Mouse (Mus musculus) CH12.LX (cell line): ENCODE results near the gene Mgp. TPM values are rescaled to one million over a fixed set of nuclear protein-coding genes. Genes with fewer than 3 reads are reported as not detected.

Experiments used
- polyA plus RNA-seq: library from polyadenylated mRNA; unstranded; fragments of >175 nt; gene quantifications from 2 replicates; pipeline ENCODE4 v1.2.1, GENCODE M21; 2012; ENCODE audit warnings: low read depth; ENCODE audit not compliant: insufficient read length
- total RNA-seq, 2 experiments: library from RNA; depleted of rRNA; stranded (reverse); fragments of 300-350 nt in 1 of 2; fragments of >200 nt in 1 of 2; gene quantifications; 2 replicates each; pipeline ENCODE4 v1.2.3; 2012 to 2014

Gene Mgp
- total and polyA plus RNA-seq, 3 experiments, result not detected

Other genes with a start within 250 kb of the Mgp start
- not detected in 2 replicates for gene Plbd1, start 213.9 kb downstream of the Mgp start, total RNA-seq (2012; rRNA removed)
- gene Plbd1, start 213.9 kb downstream of the Mgp start, total RNA-seq (2014; rRNA removed), result not detected in 2 replicates
- gene Plbd1, start 213.9 kb downstream of the Mgp start, polyA plus RNA-seq, result not detected in 2 replicates
- 0.08 and 0.13 TPM in 2 replicates for gene Gucy2c, start 94.1 kb downstream of the Mgp start, total RNA-seq (2012; rRNA removed)
- gene Gucy2c, start 94.1 kb downstream of the Mgp start, total RNA-seq (2014; rRNA removed), result 0.08 TPM in 1 of 2 replicates, not detected in the other
- 0.08 and 0.10 TPM in 2 replicates for gene Gucy2c, start 94.1 kb downstream of the Mgp start, polyA plus RNA-seq
- 78.2 and 135 TPM in 2 replicates for gene Hist4h4, start 71.4 kb downstream of the Mgp start, total RNA-seq (2012; rRNA removed)
- 2.7 and 3.6 TPM in 2 replicates for gene Hist4h4, start 71.4 kb downstream of the Mgp start, total RNA-seq (2014; rRNA removed)
- gene Hist4h4, start 71.4 kb downstream of the Mgp start, polyA plus RNA-seq, result 0.16 TPM in 2 replicates
- 196 and 217 TPM in 2 replicates for gene H2afj, start 67.6 kb downstream of the Mgp start, total RNA-seq (2012; rRNA removed)
- gene H2afj, start 67.6 kb downstream of the Mgp start, total RNA-seq (2014; rRNA removed), result 124 and 125 TPM in 2 replicates
- gene H2afj, start 67.6 kb downstream of the Mgp start, polyA plus RNA-seq, result 158 and 184 TPM in 2 replicates
- gene BC049715, start 48.2 kb downstream of the Mgp start, total RNA-seq (2012; rRNA removed), result 9.9 and 10.7 TPM in 2 replicates
- 8.8 and 10.1 TPM in 2 replicates for gene BC049715, start 48.2 kb downstream of the Mgp start, total RNA-seq (2014; rRNA removed)
- 13.1 and 13.5 TPM in 2 replicates for gene BC049715, start 48.2 kb downstream of the Mgp start, polyA plus RNA-seq
- gene Wbp11, start 47.6 kb downstream of the Mgp start, total RNA-seq (2012; rRNA removed), result 49.1 and 51.3 TPM in 2 replicates
- 27.7 and 29.5 TPM in 2 replicates for gene Wbp11, start 47.6 kb downstream of the Mgp start, total RNA-seq (2014; rRNA removed)
- 189 and 212 TPM in 2 replicates for gene Wbp11, start 47.6 kb downstream of the Mgp start, polyA plus RNA-seq
- 5.5 and 6.1 TPM in 2 replicates for gene Smco3, start 40.4 kb downstream of the Mgp start, total RNA-seq (2012; rRNA removed)
- gene Smco3, start 40.4 kb downstream of the Mgp start, total RNA-seq (2014; rRNA removed), result 12.9 and 13.7 TPM in 2 replicates
- gene Smco3, start 40.4 kb downstream of the Mgp start, polyA plus RNA-seq, result 0.90 and 1.2 TPM in 2 replicates
- gene Art4, start 18.1 kb downstream of the Mgp start, total RNA-seq (2012; rRNA removed), result 0.34 and 0.71 TPM in 2 replicates
- 0.48 and 0.59 TPM in 2 replicates for gene Art4, start 18.1 kb downstream of the Mgp start, total RNA-seq (2014; rRNA removed)
- 0.93 and 1.0 TPM in 2 replicates for gene Art4, start 18.1 kb downstream of the Mgp start, polyA plus RNA-seq
- 0.55 and 0.63 TPM in 2 replicates for gene Erp27, start 46.4 kb upstream of the Mgp start, total RNA-seq (2012; rRNA removed)
- 0.43 TPM in 1 of 2 replicates, not detected in the other for gene Erp27, start 46.4 kb upstream of the Mgp start, total RNA-seq (2014; rRNA removed)
- gene Erp27, start 46.4 kb upstream of the Mgp start, polyA plus RNA-seq, result 1.8 and 1.9 TPM in 2 replicates
- 0.04 TPM in 2 replicates for gene Pde6h, start 48.0 kb upstream of the Mgp start, total RNA-seq (2012; rRNA removed)
- 0.08 TPM in 1 of 2 replicates, not detected in the other for gene Pde6h, start 48.0 kb upstream of the Mgp start, total RNA-seq (2014; rRNA removed)
- 0.04 and 0.30 TPM in 2 replicates for gene Pde6h, start 48.0 kb upstream of the Mgp start, polyA plus RNA-seq
- 348 and 355 TPM in 2 replicates for gene Arhgdib, start 66.1 kb upstream of the Mgp start, total RNA-seq (2012; rRNA removed)
- gene Arhgdib, start 66.1 kb upstream of the Mgp start, total RNA-seq (2014; rRNA removed), result 297 and 321 TPM in 2 replicates
- 1,134 and 1,150 TPM in 2 replicates for gene Arhgdib, start 66.1 kb upstream of the Mgp start, polyA plus RNA-seq